Mouse (Mus musculus) small intestine, adult 2 months (tissue): ENCODE measurements at regions not wholly inside any gene's neighbourhood (a gene's known extent, or its start where the extent isn't known, plus 50 kb on each side); places are given as distances from the start of the nearest gene placed in this dataset.

ENCODE experiments used
- CTCF ChIP-seq: fragments of 200-500 bp; IDR thresholded peaks from 2 replicates; pipeline ENCODE4 v1.5.1; 2012; ENCODE audit warnings: low read depth, mild to moderate bottlenecking, control low read depth, inconsistent platforms, low read length, moderate library complexity, mixed read lengths; ENCODE audit not compliant: insufficient replicate concordance, insufficient read length; ENCODE audit errors: extremely low read depth
- POLR2A ChIP-seq: fragments of 200-500 bp; IDR thresholded peaks from 2 replicates; pipeline ENCODE4 v1.6.1; 2012; ENCODE audit warnings: low read depth, mild to moderate bottlenecking, control low read depth, inconsistent platforms, low read length, moderate library complexity

DNA sequence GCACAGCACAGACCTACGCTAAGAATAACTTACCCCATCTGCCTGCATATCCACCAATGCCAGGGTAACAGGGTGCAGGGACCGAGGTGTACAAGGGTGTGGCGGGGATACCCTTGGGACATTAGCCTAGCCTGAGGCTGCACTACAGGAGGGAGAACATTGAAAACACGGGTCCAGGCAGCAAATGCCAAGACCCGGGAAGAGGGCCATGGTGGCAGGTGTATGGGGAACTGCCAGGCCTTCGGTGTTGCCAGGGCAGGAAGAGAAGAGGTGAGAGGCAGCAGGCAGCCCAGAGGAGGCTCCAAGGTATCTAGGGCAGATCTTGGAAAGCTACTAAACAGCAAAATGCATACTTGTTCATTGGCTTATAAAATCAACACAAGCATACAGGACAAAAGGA, 85.7 kb upstream of the Atp1a1 start:
- TF ChIP-seq CTCF (no peak), POLR2A (no peak)
